Mouse (Mus musculus): Measurements from ENCODE around the gene Wdr20rt.
"Not testable (repeated sequence)": the region's sequence is repeated elsewhere in the genome, so short reads cannot be mapped to it uniquely, and the experiment has no call there.

Gene Wdr20rt

GRCm38 (mm10) chr12:65225467-65225945 is at the start of gene Wdr20rt:
Wdr20rt (plus strand) TSS chr12:65225517.
- DNase-seq (ENCODE audit: low read depth, low spot score) = no peak

GRCm38 (mm10) chr12:65187365-65187764 is 38.0 kb upstream of the Wdr20rt start:
- no peak for DNase-seq (ENCODE audit: low read depth, low spot score)
- Histone ChIP-seq H3K27me3 (ENCODE audit: control insufficient read depth, insufficient read depth, low read length, poor library complexity, severe bottlenecking) (no peaks in the 10 kb centered on the region), H3K36me3 (ENCODE audit: control insufficient read depth, insufficient read depth, low read length, poor library complexity, severe bottlenecking) (no peaks in the 10 kb centered on the region)

More at GRCm38 (mm10) chr12:65225467-65225945, at the start of gene Wdr20rt:
- Histone ChIP-seq H3K36me3 (ENCODE audit: control insufficient read depth, insufficient read depth, low read length, poor library complexity, severe bottlenecking) (no peaks in the 10 kb centered on the region), H3K27me3 (ENCODE audit: control insufficient read depth, insufficient read depth, low read length, poor library complexity, severe bottlenecking) (no peaks in the 10 kb centered on the region)

- Histone ChIP-seq H3K27me3 (ENCODE audit: control insufficient read depth, insufficient read depth, low read length, poor library complexity, severe bottlenecking) (no peaks in the 10 kb centered on the region), H3K36me3 (ENCODE audit: control insufficient read depth, insufficient read depth, low read length, poor library complexity, severe bottlenecking) (no peaks in the 10 kb centered on the region)
- no peak for DNase-seq (ENCODE audit: low read depth, low spot score)
Observed at GRCm38 (mm10) chr12:65189213-65189612, 36.1 kb upstream of the Wdr20rt start.

GRCm38 (mm10) chr12:65194003-65194530 is 31.2 kb upstream of the Wdr20rt start:
- Histone ChIP-seq H3K27me3 (ENCODE audit: control insufficient read depth, insufficient read depth, low read length, poor library complexity, severe bottlenecking) (no peaks in the 10 kb centered on the region), H3K36me3 (ENCODE audit: control insufficient read depth, insufficient read depth, low read length, poor library complexity, severe bottlenecking) (no peaks in the 10 kb centered on the region)
- DNase-seq (ENCODE audit: low read depth, low spot score) = no peak

- no peak for DNase-seq (ENCODE audit: low read depth, low spot score)
- Histone ChIP-seq H3K36me3 (ENCODE audit: control insufficient read depth, insufficient read depth, low read length, poor library complexity, severe bottlenecking) (no peaks in the 10 kb centered on the region), H3K27me3 (ENCODE audit: control insufficient read depth, insufficient read depth, low read length, poor library complexity, severe bottlenecking) (no peaks in the 10 kb centered on the region)
Observed at GRCm38 (mm10) chr12:65201812-65202211, 23.5 kb upstream of the Wdr20rt start.

- no peaks in the 10 kb centered on the region for H3K36me3 ChIP-seq (ENCODE audit: control insufficient read depth, insufficient read depth, low read length, poor library complexity, severe bottlenecking)
- DNase-seq (ENCODE audit: low read depth, low spot score) = no peak
Observed at GRCm38 (mm10) chr12:65206431-65206830, 18.9 kb upstream of the Wdr20rt start.

GRCm38 (mm10) chr12:65216404-65216840 is 8.9 kb upstream of the Wdr20rt start:
- Histone ChIP-seq H3K36me3 (ENCODE audit: control insufficient read depth, insufficient read depth, low read length, poor library complexity, severe bottlenecking) (no peaks in the 10 kb centered on the region), H3K27me3 (ENCODE audit: control insufficient read depth, insufficient read depth, low read length, poor library complexity, severe bottlenecking) (no peaks in the 10 kb centered on the region)
- DNase-seq (ENCODE audit: low read depth, low spot score) = no peak

More at GRCm38 (mm10) chr12:65206431-65206830, 18.9 kb upstream of the Wdr20rt start:
- H3K27me3 ChIP-seq (ENCODE audit: control insufficient read depth, insufficient read depth, low read length, poor library complexity, severe bottlenecking) = no peaks in the 10 kb centered on the region

GRCm38 (mm10) chr12:65228628-65229027 is 3.3 kb downstream of the Wdr20rt start:
- DNase-seq (ENCODE audit: low read depth, low spot score) = no peak
- no peaks in the 10 kb centered on the region for H3K27me3 ChIP-seq (ENCODE audit: control insufficient read depth, insufficient read depth, low read length, poor library complexity, severe bottlenecking)
- H3K36me3 ChIP-seq (ENCODE audit: control insufficient read depth, insufficient read depth, low read length, poor library complexity, severe bottlenecking) = no peaks in the 10 kb centered on the region

GRCm38 (mm10) chr12:65229041-65229440 is 3.7 kb downstream of the Wdr20rt start:
- Histone ChIP-seq H3K27me3 (ENCODE audit: control insufficient read depth, insufficient read depth, low read length, poor library complexity, severe bottlenecking) (no peaks in the 10 kb centered on the region), H3K36me3 (ENCODE audit: control insufficient read depth, insufficient read depth, low read length, poor library complexity, severe bottlenecking) (no peaks in the 10 kb centered on the region)
- no peak for DNase-seq (ENCODE audit: low read depth, low spot score)

GRCm38 (mm10) chr12:65232801-65233200 is 7.5 kb downstream of the Wdr20rt start:
- not testable (repeated sequence) for H3K36me3 ChIP-seq (ENCODE audit: control insufficient read depth, insufficient read depth, low read length, poor library complexity, severe bottlenecking); H3K27me3 ChIP-seq (ENCODE audit: control insufficient read depth, insufficient read depth, low read length, poor library complexity, severe bottlenecking); DNase-seq (ENCODE audit: low read depth, low spot score)

- no peaks in the 10 kb centered on the region for H3K36me3 ChIP-seq (ENCODE audit: control insufficient read depth, insufficient read depth, low read length, poor library complexity, severe bottlenecking)
- DNase-seq (ENCODE audit: low read depth, low spot score) = no peak
- no peaks in the 10 kb centered on the region for H3K27me3 ChIP-seq (ENCODE audit: control insufficient read depth, insufficient read depth, low read length, poor library complexity, severe bottlenecking)
Observed at GRCm38 (mm10) chr12:65250116-65250738, 24.9 kb downstream of the Wdr20rt start.

GRCm38 (mm10) chr12:65256887-65257286 is 31.6 kb downstream of the Wdr20rt start:
- no peaks in the 10 kb centered on the region for H3K27me3 ChIP-seq (ENCODE audit: control insufficient read depth, insufficient read depth, low read length, poor library complexity, severe bottlenecking)

GRCm38 (mm10) chr12:65258212-65259138 is 33.2 kb downstream of the Wdr20rt start:
- DNase-seq (ENCODE audit: low read depth, low spot score) = no peak

More at GRCm38 (mm10) chr12:65256887-65257286, 31.6 kb downstream of the Wdr20rt start:
- no peak for DNase-seq (ENCODE audit: low read depth, low spot score)
- no peaks in the 10 kb centered on the region for H3K36me3 ChIP-seq (ENCODE audit: control insufficient read depth, insufficient read depth, low read length, poor library complexity, severe bottlenecking)

GRCm38 (mm10) chr12:65259139-65260111 is 34.1 kb downstream of the Wdr20rt start:
- no peak for DNase-seq (ENCODE audit: low read depth, low spot score)
- no peaks in the 10 kb centered on the region for H3K36me3 ChIP-seq (ENCODE audit: control insufficient read depth, insufficient read depth, low read length, poor library complexity, severe bottlenecking)
- H3K27me3 ChIP-seq (ENCODE audit: control insufficient read depth, insufficient read depth, low read length, poor library complexity, severe bottlenecking) = no peaks in the 10 kb centered on the region

More at GRCm38 (mm10) chr12:65258212-65259138, 33.2 kb downstream of the Wdr20rt start:
- no peaks in the 10 kb centered on the region for H3K36me3 ChIP-seq (ENCODE audit: control insufficient read depth, insufficient read depth, low read length, poor library complexity, severe bottlenecking)
- no peaks in the 10 kb centered on the region for H3K27me3 ChIP-seq (ENCODE audit: control insufficient read depth, insufficient read depth, low read length, poor library complexity, severe bottlenecking)
